Mouse (Mus musculus): Measurements from ENCODE around the gene Tcap. TPM values are rescaled to one million over a fixed set of nuclear protein-coding genes. Genes with fewer than 3 reads are reported as not detected.
A peak's percentile ranks its signal among the peaks of the same experiment; 100 is the strongest.
"Not testable (repeated sequence)": the region's sequence is repeated elsewhere in the genome, so short reads cannot be mapped to it uniquely, and the experiment has no call there.

Tcap gene
- polyA plus RNA-seq, 1 experiment from 2014 or later, result 1.7 TPM

DNA sequence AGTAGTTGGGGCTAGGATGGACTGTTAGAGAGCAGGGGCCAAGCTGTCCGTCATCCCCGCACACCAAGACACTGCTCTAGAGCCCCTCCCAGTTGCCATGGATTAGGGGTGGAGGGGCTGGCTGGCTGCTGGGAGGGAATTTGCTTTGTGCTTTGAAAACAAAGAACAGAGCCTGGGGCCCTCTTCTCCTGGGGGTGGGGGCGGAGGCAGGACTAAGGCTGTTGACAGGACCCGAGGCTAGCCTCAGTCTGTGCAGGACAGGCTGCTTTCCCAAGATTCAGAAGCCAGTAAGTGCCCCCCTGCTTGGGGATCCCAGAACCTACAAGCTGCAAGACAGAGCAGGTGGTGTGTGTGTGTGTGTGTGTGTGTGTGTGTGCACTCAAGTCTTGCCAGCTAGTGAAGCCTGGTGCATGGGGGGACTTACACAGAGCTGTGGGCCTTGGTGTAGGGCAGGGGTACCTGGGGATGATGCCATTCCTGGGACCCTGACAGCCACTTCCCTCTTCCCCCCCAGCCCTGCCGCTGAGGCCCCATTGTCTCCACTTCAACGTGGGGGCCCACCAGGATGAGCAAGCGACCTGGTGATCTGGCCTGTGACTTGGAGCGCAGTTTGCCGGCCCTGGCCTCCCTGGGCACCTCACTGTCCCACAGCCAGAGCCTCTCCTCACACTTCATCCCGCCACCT is 11.9 kb upstream of the Tcap start:
- Histone ChIP-seq H3K4me2 (replicated peaks) (0 out of 2 replicates have a peak overlapping the region, but pooled peaks have one; percentile 3), H3K4me3 (no peak overlapping the region), H3K27ac (no peak overlapping the region), H3K27me3 (no peaks in the 10 kb centered on the region), H3K4me1 (peaks cover 12% of the 10 kb centered on the region), H3K9ac (no peak overlapping the region), H3K9me3 (no peaks in the 10 kb centered on the region), H3K36me3 (peaks cover 31% of the 10 kb centered on the region)
- no peak for ATAC-seq (ENCODE audit: insufficient number of reproducible peaks, insufficient read depth, low FRiP score, low TSS enrichment)
- WGBS, result 38% methylated on average over 10 of the region's 10 CpGs

DNA sequence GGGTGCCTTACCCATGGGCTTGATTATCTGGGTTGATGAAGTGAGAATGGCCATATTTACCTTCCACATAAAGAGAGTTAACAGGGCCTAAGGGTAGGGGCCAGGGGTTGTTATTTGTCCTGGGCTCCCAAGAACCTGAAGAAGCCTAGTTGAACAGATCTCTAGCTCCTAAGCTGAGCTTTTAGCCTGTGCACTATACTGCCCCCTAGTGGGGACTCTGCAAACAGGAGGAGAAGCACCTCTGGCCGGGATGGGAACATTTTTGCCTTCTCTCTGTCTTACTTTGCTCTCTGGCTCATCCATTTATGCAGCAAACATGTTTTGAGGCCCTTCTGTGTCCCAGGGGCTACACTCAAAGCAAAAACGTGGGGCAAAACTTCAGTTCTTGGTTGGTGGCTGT is 11.2 kb upstream of the Tcap start:
- 8% methylated on average over 2 of the region's 2 CpGs for WGBS
- no peak for ATAC-seq (ENCODE audit: insufficient number of reproducible peaks, insufficient read depth, low FRiP score, low TSS enrichment)
- H3K27me3 ChIP-seq, result no peaks in the 10 kb centered on the region
- no peaks in the 10 kb centered on the region for H3K9me3 ChIP-seq
- peaks cover 12% of the 10 kb centered on the region for H3K4me1 ChIP-seq
- no peak overlapping the region for H3K9ac ChIP-seq
- H3K27ac ChIP-seq, result no peak overlapping the region
- no peak overlapping the region for H3K4me3 ChIP-seq
- H3K4me2 ChIP-seq (replicated peaks), result no peak overlapping the region
- H3K36me3 ChIP-seq, result peaks cover 38% of the 10 kb centered on the region

DNA sequence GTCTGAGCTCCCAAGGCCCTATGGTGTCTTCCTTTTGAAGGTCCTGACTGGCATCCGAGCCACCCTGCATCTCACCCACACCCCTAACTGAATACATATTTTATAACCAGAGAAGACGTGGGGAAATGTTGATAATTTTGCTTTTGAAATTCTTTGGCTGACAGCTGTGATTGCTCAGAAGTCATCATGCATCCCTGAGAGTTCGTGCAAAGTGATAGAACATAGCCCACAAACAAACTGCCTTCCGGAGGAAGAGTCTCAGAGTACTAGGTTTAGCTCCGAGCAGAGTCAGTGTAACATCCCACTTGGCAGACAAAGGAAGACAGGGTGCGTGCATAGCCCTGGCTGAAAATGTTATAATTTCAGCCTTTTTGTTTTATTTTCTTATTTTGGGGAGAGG is 10.4 kb upstream of the Tcap start:
- 86% methylated on average over 6 of the region's 6 CpGs for WGBS
- Histone ChIP-seq H3K9ac (no peak overlapping the region), H3K27me3 (no peaks in the 10 kb centered on the region), H3K4me2 (replicated peaks) (no peak overlapping the region), H3K27ac (no peak overlapping the region), H3K9me3 (no peaks in the 10 kb centered on the region), H3K4me1 (peaks cover 12% of the 10 kb centered on the region), H3K4me3 (no peak overlapping the region), H3K36me3 (peaks cover 47% of the 10 kb centered on the region)
- no peak for ATAC-seq (ENCODE audit: insufficient number of reproducible peaks, insufficient read depth, low FRiP score, low TSS enrichment)

DNA sequence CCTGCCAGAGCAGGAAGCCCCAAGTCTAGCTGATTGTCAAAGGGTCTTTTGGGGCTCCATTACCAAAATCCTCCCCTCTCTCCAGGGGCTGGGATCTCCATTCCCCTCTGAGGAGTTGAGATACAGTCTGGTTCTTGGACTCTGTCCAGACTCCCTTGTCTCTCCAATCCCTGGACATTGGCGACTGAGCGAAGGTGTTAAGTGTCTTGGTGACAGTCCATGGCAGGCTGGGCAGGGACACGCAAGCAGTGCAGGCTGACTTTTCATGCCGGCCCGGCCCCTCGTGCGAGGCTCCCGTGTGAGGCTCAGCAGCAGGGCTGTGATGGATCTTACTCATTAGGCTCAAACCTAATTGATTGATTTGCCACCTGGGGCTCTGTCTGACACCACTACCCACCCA is 9.3 kb upstream of the Tcap start:
- Histone ChIP-seq H3K9me3 (no peaks in the 10 kb centered on the region), H3K27me3 (no peaks in the 10 kb centered on the region), H3K9ac (no peak overlapping the region), H3K27ac (no peak overlapping the region), H3K4me3 (no peak overlapping the region), H3K4me2 (replicated peaks) (no peak overlapping the region), H3K36me3 (peaks cover 57% of the 10 kb centered on the region), H3K4me1 (peaks cover 12% of the 10 kb centered on the region)
- 83% methylated on average over 8 of the region's 8 CpGs for WGBS
- ATAC-seq (ENCODE audit: insufficient number of reproducible peaks, insufficient read depth, low FRiP score, low TSS enrichment), result no peak

DNA sequence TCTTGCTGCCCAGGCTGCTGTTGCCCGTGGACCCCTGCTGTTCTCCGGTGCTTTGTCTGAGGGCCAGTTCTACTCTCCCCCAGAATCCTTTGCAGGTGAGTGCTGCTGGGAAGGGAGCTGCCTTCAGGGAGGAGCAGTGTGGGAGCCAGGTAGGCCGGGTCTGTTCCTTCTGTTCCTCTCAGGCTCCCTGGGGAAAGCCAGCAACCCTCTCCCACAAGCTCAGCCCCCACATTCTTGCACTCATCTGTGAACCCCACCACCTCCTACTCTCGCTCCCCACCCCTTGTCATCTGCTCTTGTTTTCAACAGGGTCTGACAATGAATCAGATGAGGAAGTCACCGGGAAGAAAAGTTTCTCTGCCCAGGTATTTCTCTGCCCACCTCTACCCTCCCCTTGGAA is 6.9 kb upstream of the Tcap start:
- ATAC-seq (ENCODE audit: insufficient number of reproducible peaks, insufficient read depth, low FRiP score, low TSS enrichment), result no peak
- no peaks in the 10 kb centered on the region for H3K27me3 ChIP-seq
- no peak overlapping the region for H3K4me2 ChIP-seq (replicated peaks)
- no peaks in the 10 kb centered on the region for H3K9me3 ChIP-seq
- H3K36me3 ChIP-seq, result peaks cover 72% of the 10 kb centered on the region
- H3K4me3 ChIP-seq, result no peak overlapping the region
- H3K9ac ChIP-seq, result no peak overlapping the region
- H3K4me1 ChIP-seq, result peaks cover 4% of the 10 kb centered on the region
- 75% methylated on average over 5 of the region's 5 CpGs for WGBS
- H3K27ac ChIP-seq, result no peak overlapping the region

DNA sequence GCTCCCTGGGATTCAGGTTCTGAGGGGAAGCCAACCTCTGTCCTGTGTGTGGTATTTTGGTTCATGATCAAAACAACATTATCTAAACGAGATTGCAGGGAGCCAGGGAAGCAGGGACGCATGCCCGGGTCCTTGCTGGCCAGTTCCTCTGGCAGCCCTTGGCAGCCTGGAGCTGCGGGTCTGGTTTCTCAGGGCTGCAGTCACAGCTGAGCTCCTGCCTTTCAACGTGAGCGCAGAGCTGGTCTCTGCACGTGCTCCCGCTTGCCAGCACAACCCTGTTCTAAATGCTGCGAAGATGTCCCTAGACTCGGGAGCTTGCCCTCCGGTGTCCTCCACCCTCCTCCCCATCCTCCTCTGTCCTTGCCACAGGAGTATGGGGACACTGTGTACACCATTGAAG is 5.8 kb upstream of the Tcap start:
- Histone ChIP-seq H3K4me3 (no peak overlapping the region), H3K4me2 (replicated peaks) (no peak overlapping the region), H3K27me3 (no peaks in the 10 kb centered on the region), H3K4me1 (no peaks in the 10 kb centered on the region), H3K9ac (no peak overlapping the region), H3K27ac (no peak overlapping the region), H3K36me3 (peaks cover 72% of the 10 kb centered on the region), H3K9me3 (no peaks in the 10 kb centered on the region)
- no peak for ATAC-seq (ENCODE audit: insufficient number of reproducible peaks, insufficient read depth, low FRiP score, low TSS enrichment)
- 82% methylated on average over 11 of the region's 11 CpGs for WGBS

DNA sequence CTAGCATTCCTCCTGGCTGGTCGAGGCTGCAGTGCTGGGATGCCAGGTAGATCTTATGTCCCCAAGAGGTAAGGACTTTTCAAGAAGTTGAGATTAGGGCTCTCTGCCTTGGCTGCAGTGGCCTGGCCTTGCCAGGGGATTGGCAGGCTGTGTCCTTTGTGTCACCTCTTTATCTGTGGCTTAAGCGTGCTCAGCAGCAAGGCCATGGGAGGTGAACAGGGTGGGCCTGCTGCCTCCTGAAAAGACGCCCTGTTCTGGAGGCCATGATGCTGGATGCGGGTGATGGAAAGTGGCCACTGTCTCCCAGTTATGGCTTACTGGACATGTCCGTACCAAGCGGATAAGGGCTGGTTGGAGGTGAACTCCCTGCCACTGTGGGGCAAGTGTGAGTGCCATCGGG is 4.2 kb upstream of the Tcap start:
- H3K9me3 ChIP-seq, result no peaks in the 10 kb centered on the region
- no peak for ATAC-seq (ENCODE audit: insufficient number of reproducible peaks, insufficient read depth, low FRiP score, low TSS enrichment)
- no peak overlapping the region for H3K4me2 ChIP-seq (replicated peaks)
- no peak overlapping the region for H3K4me3 ChIP-seq
- no peaks in the 10 kb centered on the region for H3K4me1 ChIP-seq
- H3K9ac ChIP-seq, result no peak overlapping the region
- peaks cover 64% of the 10 kb centered on the region for H3K36me3 ChIP-seq
- H3K27ac ChIP-seq, result no peak overlapping the region
- 84% methylated on average over 7 of the region's 7 CpGs for WGBS
- H3K27me3 ChIP-seq, result peaks cover 8% of the 10 kb centered on the region

DNA sequence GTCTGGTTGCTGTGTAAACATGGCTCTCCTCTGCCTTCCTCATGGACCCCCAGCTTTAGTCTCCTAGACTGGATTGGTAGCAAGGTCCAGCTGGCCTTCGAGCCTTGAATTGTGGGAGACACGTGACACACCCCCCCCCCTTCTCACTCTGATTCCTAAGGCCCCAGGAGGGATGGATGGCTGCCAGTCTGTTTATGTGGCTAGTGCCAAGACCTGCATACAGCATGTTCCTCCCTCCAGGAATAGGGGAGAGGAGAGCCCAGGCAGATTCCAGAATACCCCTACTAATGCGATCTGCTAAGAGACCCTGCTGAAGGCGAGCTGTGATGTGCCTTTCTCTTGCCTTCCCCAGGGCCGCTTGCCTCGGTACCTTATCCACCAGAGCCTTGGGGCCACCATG is 3.5 kb upstream of the Tcap start:
- Histone ChIP-seq H3K9ac (no peak overlapping the region), H3K4me3 (no peak overlapping the region), H3K36me3 (peaks cover 57% of the 10 kb centered on the region), H3K9me3 (no peaks in the 10 kb centered on the region), H3K4me1 (no peaks in the 10 kb centered on the region), H3K4me2 (replicated peaks) (no peak overlapping the region), H3K27ac (no peak overlapping the region), H3K27me3 (peaks cover 16% of the 10 kb centered on the region)
- 85% methylated on average over 6 of the region's 6 CpGs for WGBS
- ATAC-seq (ENCODE audit: insufficient number of reproducible peaks, insufficient read depth, low FRiP score, low TSS enrichment), result no peak

DNA sequence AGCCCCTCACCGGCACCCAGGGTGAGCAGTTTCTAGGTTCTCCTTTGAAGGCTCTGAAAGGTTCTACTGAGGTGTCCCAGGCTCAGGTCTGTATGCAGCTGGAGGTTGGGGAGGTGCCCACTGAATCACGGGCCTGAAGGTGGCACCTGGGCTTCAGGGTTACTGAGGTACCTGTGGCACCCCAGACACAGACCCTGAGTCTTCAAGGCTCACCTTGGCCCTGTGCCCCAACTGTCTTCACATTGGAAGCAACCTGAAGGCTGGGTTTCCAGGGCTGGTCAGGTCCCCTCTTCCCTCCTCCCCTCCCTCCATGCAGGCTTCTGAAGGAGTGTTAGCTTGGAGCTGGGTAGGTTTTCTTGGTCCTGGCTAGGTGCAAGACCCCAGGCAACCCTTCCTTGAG is 2.0 kb upstream of the Tcap start:
- Histone ChIP-seq H3K9ac (no peak overlapping the region), H3K36me3 (peaks cover 42% of the 10 kb centered on the region), H3K4me3 (no peak overlapping the region), H3K4me2 (replicated peaks) (no peak overlapping the region), H3K27ac (no peak overlapping the region), H3K27me3 (peaks cover 31% of the 10 kb centered on the region), H3K4me1 (no peaks in the 10 kb centered on the region), H3K9me3 (no peaks in the 10 kb centered on the region)
- WGBS, result 92% methylated on average over 2 of the region's 2 CpGs
- ATAC-seq (ENCODE audit: insufficient number of reproducible peaks, insufficient read depth, low FRiP score, low TSS enrichment), result no peak

DNA sequence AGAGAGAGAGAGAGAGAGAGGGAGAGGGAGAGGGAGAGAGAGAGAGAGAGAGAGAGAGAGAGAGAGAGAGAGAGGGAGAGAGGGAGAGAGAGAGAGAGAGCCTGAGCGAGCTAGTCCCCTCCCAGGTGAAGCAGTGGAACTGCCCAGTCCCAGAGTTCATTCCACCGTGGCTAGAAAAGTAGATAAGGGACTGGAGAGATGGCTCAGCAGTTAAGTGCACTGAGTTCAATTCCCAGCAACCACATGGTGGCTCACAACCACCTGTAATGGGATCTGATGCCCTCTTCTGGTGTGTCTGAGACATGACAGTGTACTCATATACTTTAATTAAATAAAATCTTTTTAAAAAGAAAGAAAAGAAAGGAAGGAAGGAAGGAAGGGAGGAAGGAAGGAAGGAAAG is 1.2 kb upstream of the Tcap start:
- not testable (repeated sequence) for H3K9ac ChIP-seq; H3K4me1 ChIP-seq; H3K27ac ChIP-seq; ATAC-seq (ENCODE audit: insufficient number of reproducible peaks, insufficient read depth, low FRiP score, low TSS enrichment); H3K9me3 ChIP-seq; H3K4me2 ChIP-seq (replicated peaks); H3K4me3 ChIP-seq
- Histone ChIP-seq H3K36me3 (peaks cover 34% of the 10 kb centered on the region), H3K27me3 (peaks cover 38% of the 10 kb centered on the region)
- 45% methylated on average over 2 of the region's 2 CpGs for WGBS

DNA sequence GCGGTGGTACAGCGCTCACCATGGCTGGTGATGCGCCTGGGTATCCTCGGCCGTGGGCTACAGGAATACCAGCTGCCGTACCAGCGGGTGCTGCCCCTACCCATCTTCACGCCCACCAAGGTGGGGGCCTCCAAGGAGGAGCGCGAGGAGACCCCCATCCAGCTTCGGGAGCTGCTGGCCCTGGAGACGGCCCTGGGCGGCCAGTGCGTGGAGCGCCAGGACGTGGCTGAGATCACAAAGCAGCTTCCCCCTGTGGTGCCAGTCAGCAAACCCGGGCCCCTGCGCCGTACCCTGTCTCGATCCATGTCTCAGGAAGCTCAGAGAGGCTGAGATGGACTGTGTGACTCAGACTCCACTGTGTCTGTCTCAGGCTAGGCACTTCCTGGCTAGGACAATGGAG is 605 bp downstream of the Tcap start:
- Histone ChIP-seq H3K9ac (no peak overlapping the region), H3K9me3 (no peaks in the 10 kb centered on the region), H3K4me3 (no peak overlapping the region), H3K27me3 (peaks cover 54% of the 10 kb centered on the region), H3K36me3 (peaks cover 16% of the 10 kb centered on the region), H3K27ac (no peak overlapping the region), H3K4me2 (replicated peaks) (no peak overlapping the region), H3K4me1 (no peaks in the 10 kb centered on the region)
- 63% methylated on average over 20 of the region's 20 CpGs for WGBS
- no peak for ATAC-seq (ENCODE audit: insufficient number of reproducible peaks, insufficient read depth, low FRiP score, low TSS enrichment)

DNA sequence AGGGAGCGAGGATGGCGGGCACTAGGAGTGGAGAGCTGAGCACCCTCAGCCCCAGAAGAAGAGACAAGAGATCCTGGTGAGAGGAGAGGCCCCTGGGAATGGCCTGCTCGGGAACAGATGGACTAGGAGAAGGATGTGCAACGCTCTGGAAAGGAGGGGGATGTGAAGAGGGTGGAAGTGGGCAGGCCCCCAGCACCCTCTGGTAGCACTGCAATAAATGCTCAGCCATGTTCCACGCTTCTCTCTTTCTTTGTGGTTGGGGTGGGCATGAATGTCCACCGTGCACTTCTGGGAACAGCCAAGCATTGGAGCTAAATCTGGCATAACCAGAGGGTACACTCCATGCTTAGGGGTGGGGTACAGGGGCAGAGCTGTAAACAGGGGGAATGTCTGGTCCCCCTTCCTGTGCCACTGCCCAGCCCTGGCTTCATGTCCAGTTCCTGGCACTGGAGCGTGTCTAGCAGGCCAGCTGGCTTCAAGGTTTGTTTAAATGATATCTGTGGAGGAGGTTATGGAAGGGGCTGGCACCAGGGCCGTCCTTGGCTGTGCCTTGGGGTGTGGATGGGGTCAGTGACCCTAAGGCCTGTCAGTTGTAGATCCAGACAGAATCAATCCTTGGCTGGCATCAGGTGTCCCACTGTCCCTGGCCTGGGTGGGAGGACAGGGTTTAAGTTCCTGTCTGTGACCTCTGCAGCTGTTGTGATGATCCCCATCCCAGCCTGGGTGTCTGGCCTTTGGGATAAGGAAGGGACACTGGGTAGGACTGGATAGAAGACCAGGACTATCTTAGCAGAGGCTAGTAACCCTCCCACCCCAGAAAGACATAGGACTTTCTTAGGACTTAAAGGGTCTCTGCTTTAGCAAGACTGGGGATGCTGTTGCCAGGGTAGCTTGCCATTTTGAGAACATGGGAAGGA is 1.4 kb downstream of the Tcap start:
- peaks cover 55% of the 10 kb centered on the region for H3K27me3 ChIP-seq
- no peak for ATAC-seq (ENCODE audit: insufficient number of reproducible peaks, insufficient read depth, low FRiP score, low TSS enrichment)
- 62% methylated on average over 8 of the region's 8 CpGs for WGBS

More for the DNA sequence above, 1.4 kb downstream of the Tcap start:
- Histone ChIP-seq H3K4me3 (no peak overlapping the region), H3K4me1 (no peaks in the 10 kb centered on the region), H3K9me3 (no peaks in the 10 kb centered on the region), H3K4me2 (replicated peaks) (no peak overlapping the region), H3K27ac (no peak overlapping the region), H3K36me3 (peaks cover 8% of the 10 kb centered on the region; the same call in 1 of the 2 replicates), H3K9ac (no peak overlapping the region)

All from embryonic facial prominence, embryonic 12.5 days (tissue).